Mouse (Mus musculus) R1 (cell line): Measurements from ENCODE around the gene Ttbk2.

ENCODE experiments used
- DNase-seq: peaks from one replicate; pipeline ENCODE4 v3.0.0-alpha.2; 2018; ENCODE audit warnings: low read depth, low spot score

The Ttbk2 gene

GRCm38 (mm10) chr2:120748041-120748440 lies 102.4 kb downstream of the Ttbk2 start:
- DNase-seq, result peak; percentile 22

- no peak for DNase-seq
Measured at GRCm38 (mm10) chr2:120745496-120745895, 104.9 kb downstream of the Ttbk2 start.

DNA sequence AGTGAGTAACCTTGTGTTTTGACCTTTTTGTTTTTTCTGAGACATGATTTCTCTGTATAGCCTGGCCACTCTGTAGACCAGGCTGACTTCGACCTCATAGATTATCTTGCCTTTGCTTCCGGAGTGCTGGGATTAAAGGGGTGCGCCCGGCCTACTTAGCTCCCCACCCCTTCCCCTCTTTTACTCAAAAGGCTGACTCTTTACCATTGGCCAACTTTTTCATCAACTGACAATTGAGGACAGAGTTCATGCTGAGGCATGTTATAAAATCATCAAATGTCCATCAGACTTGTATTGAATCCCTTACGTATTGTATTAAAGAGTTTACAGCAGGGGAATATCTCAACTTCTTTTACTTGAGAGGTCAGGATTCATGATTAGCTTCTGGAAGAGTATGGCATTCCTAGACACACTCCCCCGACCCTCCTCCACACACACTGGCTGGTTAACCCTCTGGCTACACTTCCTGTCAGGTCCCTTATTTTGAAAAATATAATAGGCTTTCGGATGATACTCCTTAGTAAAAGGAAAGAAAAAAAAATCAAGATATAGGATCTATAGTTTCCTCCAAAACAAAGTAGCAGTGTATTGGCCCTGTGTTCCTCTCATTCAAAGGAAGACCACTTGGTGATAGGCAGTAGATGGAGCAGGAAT lies 118.4 kb downstream of the Ttbk2 start:
- peak; percentile 48 for DNase-seq

- DNase-seq, result peak; percentile 95
Measured at GRCm38 (mm10) chr2:120731167-120731862, 119.1 kb downstream of the Ttbk2 start.

DNA sequence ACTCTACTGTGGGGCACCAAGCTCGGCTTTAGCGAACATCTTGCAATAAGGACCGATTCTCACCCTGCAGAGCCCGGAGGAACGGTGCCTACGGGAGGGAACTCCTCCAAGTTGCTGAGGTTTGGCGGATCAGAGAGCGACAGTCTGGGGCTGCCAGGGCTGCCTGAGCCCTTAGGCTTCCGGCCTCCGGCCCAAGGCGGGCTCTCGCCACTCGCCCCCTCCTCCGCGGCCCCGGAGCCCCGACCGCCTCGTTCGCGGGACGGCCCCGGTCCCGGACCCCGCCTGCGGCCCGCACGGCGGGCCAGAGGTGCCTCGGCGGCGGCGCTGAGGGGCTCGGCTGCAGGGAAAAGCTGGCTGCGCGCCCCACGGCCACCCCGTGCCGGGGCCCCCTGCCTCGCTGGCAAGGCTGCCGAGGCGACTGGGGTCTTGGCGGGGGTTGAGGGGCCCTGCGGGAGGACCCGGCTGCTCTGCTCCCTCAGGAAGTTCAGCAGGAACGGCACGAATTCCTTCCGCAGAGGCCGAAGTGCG lies 119.7 kb downstream of the Ttbk2 start:
- DNase-seq, result peak; percentile 29

DNA sequence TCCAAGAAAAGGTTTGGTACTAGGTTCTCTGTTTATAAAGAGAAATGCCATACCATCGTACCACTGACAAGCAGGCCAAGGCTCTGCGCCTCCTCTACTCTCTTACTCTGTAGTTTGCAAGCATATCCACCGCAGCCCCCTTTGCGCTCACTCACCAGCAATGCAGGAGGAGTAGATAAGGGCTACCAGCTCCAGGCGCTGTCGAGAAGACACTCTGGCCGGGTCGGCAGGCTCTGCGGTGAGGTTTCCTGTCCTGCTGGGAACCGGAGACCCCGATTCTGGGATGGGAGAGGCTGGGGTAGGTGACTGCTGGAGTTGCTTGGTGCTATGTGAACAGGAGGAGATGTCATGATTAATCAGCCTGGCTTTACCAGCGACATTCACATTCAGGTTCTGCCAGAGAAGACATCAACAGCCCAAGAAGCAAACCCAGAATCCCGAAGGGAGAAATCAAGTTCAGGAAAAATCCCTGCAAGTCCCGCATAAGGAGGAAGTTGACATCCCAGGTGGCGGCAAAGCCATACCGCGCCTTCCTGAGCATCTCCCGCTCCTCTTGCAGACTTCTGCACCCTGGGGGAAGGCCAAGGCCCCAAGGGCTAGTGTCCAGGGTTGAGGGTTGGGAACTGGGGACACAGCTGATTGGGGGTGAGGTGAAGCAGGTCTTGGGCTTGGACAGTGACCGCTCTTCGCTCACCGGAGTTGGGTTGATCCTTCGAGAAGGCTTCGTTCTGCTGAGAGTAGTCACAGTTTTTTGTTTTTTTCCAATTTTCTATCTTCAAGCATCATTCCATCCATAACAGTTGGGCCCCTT lies 120.4 kb downstream of the Ttbk2 start:
- peak; percentile 9 for DNase-seq

DNA sequence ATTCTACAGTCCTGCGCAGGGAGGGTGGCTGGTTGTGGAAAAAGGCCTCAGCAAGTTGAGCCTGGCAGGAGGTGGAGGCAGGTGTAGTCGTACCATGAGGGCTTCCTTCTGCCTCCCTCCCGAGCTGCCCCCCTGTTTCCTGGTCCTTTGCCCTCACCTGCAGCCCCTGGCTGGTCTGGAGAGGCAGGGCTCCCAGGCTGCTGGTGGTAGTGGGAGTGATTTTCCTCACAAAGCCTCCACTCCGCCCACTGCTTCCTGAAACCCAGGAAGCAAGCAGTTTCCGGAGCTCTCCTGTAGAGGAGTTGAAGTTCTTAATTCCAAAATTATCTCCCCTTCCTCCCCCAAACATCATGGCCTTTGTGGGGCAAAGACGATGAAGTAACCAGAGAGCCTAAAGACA lies 126.2 kb downstream of the Ttbk2 start:
- DNase-seq, result no peak

GRCm38 (mm10) chr2:120723621-120724020 lies 126.8 kb downstream of the Ttbk2 start:
- DNase-seq, result no peak

DNA sequence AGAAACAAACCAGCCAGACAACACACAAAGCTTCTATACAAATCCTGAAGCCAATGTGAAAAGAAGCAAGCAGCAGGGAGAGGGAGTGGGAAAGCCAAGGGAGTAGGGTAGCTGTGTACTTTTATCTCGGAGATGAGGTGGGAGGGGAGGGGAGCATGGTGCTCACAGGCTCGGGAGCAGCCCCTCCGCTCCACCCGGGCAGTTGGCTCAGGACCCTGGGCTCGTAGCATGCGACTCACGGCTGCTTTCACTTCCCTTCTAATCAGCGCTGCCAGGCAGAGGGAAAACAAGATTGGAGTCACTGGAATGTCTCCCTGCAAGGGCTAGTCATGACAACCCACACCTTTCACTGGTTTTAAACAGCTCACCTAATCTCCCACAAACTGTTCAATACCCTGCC lies 127.9 kb downstream of the Ttbk2 start:
- no peak for DNase-seq

- no peak for DNase-seq
Measured at GRCm38 (mm10) chr2:120721911-120722310, 128.5 kb downstream of the Ttbk2 start.

GRCm38 (mm10) chr2:120720821-120721220 lies 129.6 kb downstream of the Ttbk2 start:
- DNase-seq, result no peak

GRCm38 (mm10) chr2:120718496-120718895 lies 131.9 kb downstream of the Ttbk2 start:
- no peak for DNase-seq

GRCm38 (mm10) chr2:120713441-120713840 lies 137.0 kb downstream of the Ttbk2 start:
- DNase-seq, result no peak

- no peak for DNase-seq
Measured at GRCm38 (mm10) chr2:120710948-120711347, 139.5 kb downstream of the Ttbk2 start.

- DNase-seq, result no peak
Measured at GRCm38 (mm10) chr2:120710154-120710553, 140.2 kb downstream of the Ttbk2 start.

GRCm38 (mm10) chr2:120707041-120707440 lies 143.4 kb downstream of the Ttbk2 start:
- DNase-seq, result no peak

DNA sequence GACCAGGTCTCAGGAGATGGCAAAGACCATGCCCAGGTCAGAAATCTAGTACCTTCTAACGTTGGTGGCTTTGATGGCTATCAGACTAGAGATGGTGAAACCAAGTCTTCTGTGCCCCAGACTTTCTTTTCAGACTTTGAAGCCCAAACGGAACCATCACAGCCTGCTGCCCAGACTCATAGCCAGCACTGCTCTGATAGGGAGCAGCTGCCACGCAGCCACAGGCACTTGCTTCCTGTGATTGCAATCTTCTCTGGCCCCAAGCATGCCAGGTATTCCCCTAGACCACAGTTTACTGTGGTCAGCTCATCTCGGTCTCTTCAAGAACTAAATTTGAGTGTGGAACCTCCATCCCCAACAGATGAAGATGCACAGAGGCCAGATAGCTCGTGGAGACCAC lies 147.7 kb downstream of the Ttbk2 start:
- no peak for DNase-seq

DNA sequence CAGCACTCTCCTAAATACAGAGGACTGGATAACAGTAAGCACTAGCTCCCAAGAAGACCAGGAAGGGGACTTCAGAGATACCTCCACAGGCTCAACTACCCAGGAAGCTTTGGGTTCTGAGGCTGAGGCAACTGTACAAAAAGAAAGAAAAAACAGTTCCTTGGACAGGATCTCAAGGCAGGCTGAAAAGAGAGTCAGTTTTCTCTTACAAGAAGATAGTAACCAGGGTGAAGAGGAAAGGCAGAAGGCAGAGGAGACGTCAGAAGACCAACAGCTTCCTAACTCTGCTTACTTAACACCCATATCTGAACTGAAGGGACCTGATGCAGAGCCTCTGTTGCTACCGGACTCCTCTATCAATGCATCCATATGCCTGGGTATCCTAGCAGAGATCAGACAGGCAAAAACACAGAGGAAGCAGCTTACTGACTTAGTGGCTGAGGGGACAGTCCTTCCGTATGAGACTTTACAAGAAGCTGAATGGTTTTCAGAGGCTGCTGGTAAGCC lies 150.0 kb downstream of the Ttbk2 start:
- no peak for DNase-seq

- DNase-seq, result no peak
Measured at GRCm38 (mm10) chr2:120697767-120698166, 152.6 kb downstream of the Ttbk2 start.
